24 mouse cellular contexts compared by ENCODE assay signal in the genomic region with DNA sequence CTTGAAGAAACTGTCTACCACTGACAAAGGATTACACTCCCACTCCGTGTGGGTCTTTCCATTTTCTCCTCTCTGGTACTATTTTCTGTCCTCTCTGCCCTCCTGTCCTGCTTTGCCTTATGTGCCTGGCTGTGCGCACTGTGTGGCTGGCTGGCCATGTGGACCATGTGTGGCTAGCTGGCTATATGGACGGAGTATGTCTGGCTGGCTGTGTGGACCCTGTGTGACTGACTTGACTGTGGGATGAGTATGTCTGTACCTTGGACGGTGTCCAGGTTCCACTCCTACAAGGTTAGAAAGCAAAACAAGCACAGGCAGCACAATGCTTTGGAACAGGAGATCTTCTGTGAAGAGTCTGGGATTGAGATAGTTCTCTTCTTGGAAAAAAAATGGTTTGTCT.
DNase-seq lines count a peak whose midpoint lies in the region; ATAC-seq and TF ChIP-seq lines count a peak whose summit lies in the region.
"Had no signal": no experiment of that assay in that cellular context is flagged by ENCODE, and none has a peak within 500 bp of the region (broad histone marks: within the 10 kb centered on the region; RNA-seq: fewer than 3 reads in every experiment).

No protein-coding gene starts in this region.

- H3K36me3 ChIP-seq in kidney, embryonic 15.5 days = peaks cover 29% of the 10 kb centered on the region
- H3K36me3 ChIP-seq in kidney, adult 2 months (ENCODE audit: control insufficient read depth, insufficient read depth, low read length) = no peaks in the 10 kb centered on the region

- no peak overlapping the region for H3K4me3 ChIP-seq in kidney, embryonic 15.5 days (replicated peaks)
- no peak overlapping the region for H3K4me3 ChIP-seq in kidney, adult 2 months (ENCODE audit: insufficient read depth, low read depth, low read length)
- H3K4me3 ChIP-seq: embryonic facial prominence, embryonic 13.5 days; heart, embryonic 12.5 days; hindbrain, embryonic 10.5 days; limb, embryonic 10.5 days; liver, embryonic 12.5 days; lung, embryonic 15.5 days; midbrain, embryonic 13.5 days had no signal

- no peaks in the 10 kb centered on the region for H3K9me3 ChIP-seq in kidney, embryonic 15.5 days (replicated peaks)
- H3K9me3 ChIP-seq: embryonic facial prominence, embryonic 13.5 days; G1E; heart, embryonic 12.5 days; limb, embryonic 10.5 days; liver, embryonic 12.5 days; lung, embryonic 15.5 days; midbrain, embryonic 13.5 days had no signal

- 0 out of 2 replicates have a peak, but pooled peaks have one; percentile 33 for ATAC-seq in kidney, embryonic 15.5 days (replicated peaks; ENCODE audit: low FRiP score)
- ATAC-seq in megakaryocyte progenitor cell, adult 5-6 weeks (replicated peaks; ENCODE audit: poor library complexity) = no peak
- ATAC-seq: CD4-positive, CD25-positive, alpha-beta regulatory T cell, adult 4 months; forebrain, embryonic 16.5 days; liver, embryonic 12.5 days; midbrain, embryonic 13.5 days had no signal

- 87% methylated on average over 4 of the region's 4 CpGs for WGBS in kidney, embryonic 15.5 days
- WGBS in kidney, adult 2 months = 87% methylated on average over 4 of the region's 4 CpGs

- intact Hi-C loops in left cerebral cortex, postnatal 36 days (cut with DNase I) = no loop called here
- intact Hi-C loops in left cerebral cortex, postnatal 4 days (cut with DNase I) = no loop called here

- H3K4me1 ChIP-seq in kidney, embryonic 15.5 days = 0 out of 2 replicates have a peak, but pooled peaks cover 2% of the 10 kb centered on the region
- no peaks in the 10 kb centered on the region for H3K4me1 ChIP-seq in kidney, adult 2 months (ENCODE audit: control insufficient read depth, insufficient read depth, low read length)
- H3K4me1 ChIP-seq: heart, embryonic 12.5 days; limb, embryonic 10.5 days; liver, embryonic 12.5 days; midbrain, embryonic 13.5 days had no signal

- H3K27me3 ChIP-seq in kidney, embryonic 15.5 days = no peaks in the 10 kb centered on the region
- no peaks in the 10 kb centered on the region for H3K27me3 ChIP-seq in kidney, adult 2 months (replicated peaks; ENCODE audit: control insufficient read depth, insufficient read depth, low read length)
- H3K27me3 ChIP-seq: embryonic facial prominence, embryonic 13.5 days; heart, embryonic 12.5 days; liver, embryonic 12.5 days; lung, embryonic 15.5 days; midbrain, embryonic 13.5 days had no signal

- H3K4me2 ChIP-seq in kidney, embryonic 15.5 days = no peak overlapping the region
- H3K4me2 ChIP-seq: embryonic facial prominence, embryonic 13.5 days; heart, embryonic 12.5 days; liver, embryonic 12.5 days; lung, embryonic 15.5 days; midbrain, embryonic 13.5 days had no signal

- TF ChIP-seq POLR2A in kidney, adult 2 months (IDR thresholded peaks at IDR 0.05; ENCODE audit: low read depth, low read length) = no peak

- TF ChIP-seq CTCF in kidney, adult 2 months (conservative IDR thresholded peaks at IDR 0.05; ENCODE audit: insufficient read depth, insufficient read length, low read depth, low read length) = no peak

- DNase-seq in adrenal gland, adult (ENCODE audit: inconsistent age in 2 of 2, low spot score in 1 of 2) = peak; percentile 49 to 71
- DNase-seq in adrenal gland, postnatal 4 days (ENCODE audit: low spot score in 2 of 2) = no peak
- DNase-seq in kidney, adult 2 months = no peak
- peak; percentile 28 to 32 for DNase-seq in left cerebral cortex, postnatal 36 days (ENCODE audit: low spot score in 2 of 2)
- no peak for DNase-seq in left cerebral cortex, postnatal 4 days
- peak; percentile 69 for DNase-seq in brain, adult 2 months (ENCODE audit: low read depth, low spot score)
- DNase-seq: cerebellum, adult 9-11 months; gastrocnemius, postnatal 14 days; kidney, adult 18-20 months; kidney, postnatal 4 days; spleen, adult 18-20 months; thymus, postnatal 25 days had no signal

- no peak overlapping the region for H3K9ac ChIP-seq in kidney, embryonic 15.5 days
- H3K9ac ChIP-seq: embryonic facial prominence, embryonic 13.5 days; heart, embryonic 12.5 days; liver, embryonic 12.5 days; lung, embryonic 15.5 days; midbrain, embryonic 13.5 days had no signal

- no peak overlapping the region for H3K27ac ChIP-seq in kidney, embryonic 15.5 days
- H3K27ac ChIP-seq in kidney, adult 2 months (ENCODE audit: insufficient read depth, low read depth, low read length) = no peak overlapping the region
- H3K27ac ChIP-seq: embryonic facial prominence, embryonic 13.5 days; hindbrain, embryonic 10.5 days; limb, embryonic 10.5 days; liver, embryonic 12.5 days; lung, embryonic 15.5 days; midbrain, embryonic 13.5 days had no signal

Comparison
In these comparisons a context has a peak if more than half of its experiments do, and no peak if none do; other contexts are left out.
1. DNase-seq: peak in adrenal gland, adult (2 of 2), left cerebral cortex, postnatal 36 days (2 of 2) and brain, adult 2 months (single experiment); none in adrenal gland, postnatal 4 days (0 of 2), kidney, adult 2 months (single experiment) and left cerebral cortex, postnatal 4 days (single experiment).